Comparison of ENCODE assay signal across 8 mouse cellular contexts in the genomic region with DNA sequence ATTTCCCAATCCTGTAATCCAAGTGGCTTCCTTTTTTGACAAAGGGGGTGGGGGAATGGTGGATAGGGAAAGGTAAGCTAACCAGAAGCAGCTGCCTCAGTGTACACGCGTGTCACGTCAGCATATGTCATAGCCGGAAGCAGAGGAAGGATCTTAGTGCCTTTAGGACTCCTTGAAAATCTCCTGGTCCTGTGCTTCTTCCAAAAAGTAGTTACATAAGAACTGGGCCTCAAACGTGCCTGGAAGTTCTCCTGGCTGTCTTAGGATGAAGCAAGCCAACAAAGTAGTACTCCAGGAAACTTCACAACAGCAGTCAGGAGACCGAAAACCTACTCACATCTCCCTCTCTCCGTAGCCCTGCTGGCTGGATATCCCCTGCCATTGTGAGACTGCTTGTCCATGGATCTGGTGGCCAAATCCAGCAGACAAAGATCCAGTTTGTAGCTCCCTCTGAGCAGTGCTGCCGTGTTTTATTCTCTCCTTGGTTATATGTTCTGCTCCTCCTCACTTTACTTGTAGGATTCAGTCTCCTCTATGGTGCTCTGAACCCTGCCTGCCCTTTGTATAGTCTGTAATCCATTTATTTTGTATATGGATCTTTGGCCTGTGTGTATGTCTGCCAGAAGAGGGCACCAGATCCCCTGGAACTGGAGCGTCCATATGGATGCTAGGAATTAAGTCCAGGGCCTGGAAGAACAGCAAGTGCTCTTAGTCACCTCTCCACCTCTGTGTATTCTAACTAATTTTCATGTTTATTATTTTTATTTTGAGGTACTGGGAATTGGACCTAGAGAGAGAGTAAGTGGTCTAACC. TPM values are rescaled to one million over a fixed set of nuclear protein-coding genes. Genes with fewer than 3 reads are reported as not detected.
A peak's percentile ranks its signal among the peaks of the same experiment; 100 is the strongest.
DNase-seq lines count a peak whose midpoint lies in the region; ATAC-seq lines count a peak whose summit lies in the region.

No protein-coding gene starts in this region.

- no peak overlapping the region for H3K4me2 ChIP-seq in lung, embryonic 16.5 days (ENCODE audit: low read depth, low read length)

- 75% methylated on average over 9 of the region's 9 CpGs for WGBS in lung, embryonic 16.5 days

- no peak overlapping the region for H3K4me3 ChIP-seq in lung, embryonic 16.5 days (ENCODE audit: low read length)

- peak; percentile 54; the same call in 1 of the 2 replicates for ATAC-seq in lung, embryonic 16.5 days (ENCODE audit: low read depth)

- no peaks in the 10 kb centered on the region for H3K9me3 ChIP-seq in lung, embryonic 16.5 days (ENCODE audit: control insufficient read depth, low read length)

- DNase-seq in ovary, postnatal 36 days (ENCODE audit: low spot score): peak; percentile 14
- no peak for DNase-seq in ovary, adult 18-20 months (ENCODE audit: low spot score)
- DNase-seq in cerebellum, postnatal 36 days: peak; percentile 35 to 45
- DNase-seq in gastrocnemius, postnatal 10 days: peak; percentile 22
- peak; percentile 41 for DNase-seq in kidney, postnatal 14 days
- peak; percentile 51 for DNase-seq in right cerebral cortex, adult 18-20 months
- no peak for DNase-seq in urinary bladder, postnatal 10 days (ENCODE audit: low spot score)

- H3K4me1 ChIP-seq in lung, embryonic 16.5 days (replicated peaks; ENCODE audit: control insufficient read depth, insufficient read depth, low read length): no peaks in the 10 kb centered on the region

- no peaks in the 10 kb centered on the region for H3K27me3 ChIP-seq in lung, embryonic 16.5 days (ENCODE audit: control insufficient read depth, insufficient read depth, low read depth, low read length)

- no peak overlapping the region for H3K9ac ChIP-seq in lung, embryonic 16.5 days (ENCODE audit: low read length)

- H3K27ac ChIP-seq in lung, embryonic 16.5 days (ENCODE audit: low read length): no peak overlapping the region

- peaks cover 24% of the 10 kb centered on the region for H3K36me3 ChIP-seq in lung, embryonic 16.5 days (ENCODE audit: control insufficient read depth, insufficient read depth, low read length)

RNA-seq across cellular contexts. Expression of a gene that starts 12.4 kb away (rescaled TPM):
- 100 to 1,000 TPM; 101 to 102 TPM for total RNA-seq in gastrocnemius, postnatal 10 days (2021)
- polyA plus RNA-seq in lung, embryonic 16.5 days (2015; fragmentation: Nextera tagmentation; extraction: Ambion mirVana): 147 and 158 TPM in 2 replicates

RNA-seq across cellular contexts. Expression of a gene that starts 12.6 kb away (rescaled TPM):
- under 1 TPM; 0.09 to 0.11 TPM for total RNA-seq in gastrocnemius, postnatal 10 days (2021)
- polyA plus RNA-seq in lung, embryonic 16.5 days (2015; fragmentation: Nextera tagmentation; extraction: Ambion mirVana): 0.25 and 0.30 TPM in 2 replicates

Comparison
In these comparisons a context has a peak if more than half of its experiments do, and no peak if none do; other contexts are left out.
1. DNase-seq: peak in ovary, postnatal 36 days (single experiment), cerebellum, postnatal 36 days (2 of 2), gastrocnemius, postnatal 10 days (single experiment), kidney, postnatal 14 days (single experiment) and right cerebral cortex, adult 18-20 months (single experiment); none in ovary, adult 18-20 months (single experiment) and urinary bladder, postnatal 10 days (single experiment).